Mouse (Mus musculus): ENCODE results near the gene Cops7b. TPM values are rescaled to one million over a fixed set of nuclear protein-coding genes. Genes with fewer than 3 reads are reported as not detected.
A peak's percentile ranks its signal among the peaks of the same experiment; 100 is the strongest.

Cops7b gene
- polyA plus RNA-seq, 1 experiment from 2014 or later = 26.9 TPM

DNA sequence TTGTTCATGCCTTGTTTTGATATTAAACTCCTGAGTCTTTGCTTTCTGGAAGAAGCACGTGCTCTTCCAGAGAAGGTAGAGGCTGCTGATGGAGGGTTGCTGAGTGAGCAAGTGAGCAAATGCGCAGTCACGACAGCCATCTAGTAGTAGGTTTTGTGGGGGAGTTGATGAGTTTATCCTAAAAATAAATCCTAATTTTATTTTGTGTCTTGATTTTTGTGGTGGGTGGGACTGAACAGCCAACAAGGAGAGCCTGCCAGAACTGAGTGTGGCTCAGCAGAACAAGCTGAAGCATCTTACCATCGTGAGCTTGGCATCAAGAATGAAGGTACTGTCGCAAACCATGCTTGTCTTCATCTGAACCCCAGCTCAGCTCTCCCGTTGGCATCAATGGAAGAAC is 13.8 kb downstream of the Cops7b start:
- Histone ChIP-seq H3K9me3 (no peaks in the 10 kb centered on the region), H3K4me1 (no peaks in the 10 kb centered on the region), H3K27me3 (replicated peaks) (no peaks in the 10 kb centered on the region), H3K27ac (replicated peaks) (no peak overlapping the region), H3K9ac (no peak overlapping the region), H3K4me2 (no peak overlapping the region), H3K4me3 (no peak overlapping the region), H3K36me3 (peaks cover 96% of the 10 kb centered on the region)
- no peak for ATAC-seq (ENCODE audit: extremely low read depth, insufficient number of reproducible peaks, low FRiP score, low TSS enrichment)
- WGBS = 91% methylated on average over 6 of the region's 6 CpGs

DNA sequence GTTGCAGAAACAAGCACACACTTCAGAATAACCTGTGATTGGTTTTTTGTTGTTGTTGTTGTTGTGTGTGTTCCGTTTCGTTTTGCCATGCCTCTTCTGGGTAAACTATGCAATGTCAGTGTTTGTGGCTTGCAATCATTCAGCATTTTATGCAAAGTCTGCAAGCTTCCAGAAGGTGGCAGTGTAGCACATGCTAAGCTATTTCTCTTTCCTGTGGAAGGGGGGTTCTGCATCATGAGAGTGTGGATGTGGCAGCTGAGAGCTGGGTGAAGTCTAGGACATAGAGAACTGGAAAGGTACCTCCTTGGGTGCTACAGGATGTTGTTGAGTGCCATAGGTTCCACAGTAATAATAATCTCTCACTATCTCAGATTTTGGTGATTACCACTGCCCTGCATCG is 15.8 kb downstream of the Cops7b start:
- H3K4me3 ChIP-seq = no peak overlapping the region
- WGBS = 68% methylated on average over 3 of the region's 3 CpGs
- H3K36me3 ChIP-seq = peaks cover 96% of the 10 kb centered on the region
- no peak overlapping the region for H3K9ac ChIP-seq
- no peak for ATAC-seq (ENCODE audit: extremely low read depth, insufficient number of reproducible peaks, low FRiP score, low TSS enrichment)
- H3K27ac ChIP-seq (replicated peaks) = no peak overlapping the region
- H3K9me3 ChIP-seq = no peaks in the 10 kb centered on the region
- H3K27me3 ChIP-seq (replicated peaks) = no peaks in the 10 kb centered on the region
- no peak overlapping the region for H3K4me2 ChIP-seq
- no peaks in the 10 kb centered on the region for H3K4me1 ChIP-seq

DNA sequence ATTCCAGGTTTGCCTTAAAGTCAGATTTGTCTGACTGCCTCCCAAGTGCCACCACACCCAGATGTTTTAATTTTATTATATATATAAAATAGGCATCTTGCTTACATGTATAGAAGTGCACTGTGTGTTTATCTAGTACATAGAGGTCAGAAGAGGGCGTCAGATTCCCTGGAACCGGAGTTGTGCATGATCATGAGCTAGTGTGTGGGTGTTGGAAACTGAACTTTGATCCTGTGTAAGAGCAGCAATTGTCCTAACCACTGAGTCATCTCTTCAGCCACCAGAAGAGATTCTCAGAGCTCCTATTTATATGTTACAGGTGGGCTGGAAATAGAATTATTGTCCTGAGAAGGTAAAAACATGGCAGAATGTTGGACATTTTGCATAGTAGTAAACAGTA is 17.4 kb downstream of the Cops7b start:
- Histone ChIP-seq H3K4me2 (no peak overlapping the region), H3K36me3 (peaks cover 96% of the 10 kb centered on the region), H3K27ac (replicated peaks) (no peak overlapping the region), H3K4me3 (no peak overlapping the region), H3K27me3 (replicated peaks) (no peaks in the 10 kb centered on the region), H3K4me1 (no peaks in the 10 kb centered on the region), H3K9ac (no peak overlapping the region), H3K9me3 (no peaks in the 10 kb centered on the region)
- WGBS = 80% methylated on average over 2 of the region's 2 CpGs
- ATAC-seq (ENCODE audit: extremely low read depth, insufficient number of reproducible peaks, low FRiP score, low TSS enrichment) = no peak

DNA sequence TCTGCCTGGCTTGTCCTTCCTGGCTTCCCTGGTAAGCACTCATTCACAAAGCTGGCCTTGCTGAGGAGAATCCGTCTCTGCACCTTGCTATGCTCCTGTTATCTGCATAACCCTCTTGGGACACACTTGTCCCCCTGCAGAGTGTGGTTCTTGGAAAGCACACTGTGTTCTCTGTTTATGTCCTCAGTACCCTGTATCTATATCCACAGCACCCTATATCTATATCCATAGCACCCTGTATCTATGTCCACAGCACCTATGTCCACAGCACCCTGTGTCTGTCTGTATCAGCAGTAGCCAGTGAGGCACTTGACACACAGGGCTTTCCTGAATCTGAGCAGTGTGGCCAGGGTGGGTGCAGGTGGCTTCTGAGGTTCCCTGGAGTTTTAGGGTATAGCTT is 28.2 kb downstream of the Cops7b start:
- H3K27ac ChIP-seq (replicated peaks) = no peak overlapping the region
- peaks cover 46% of the 10 kb centered on the region for H3K36me3 ChIP-seq
- H3K9me3 ChIP-seq = no peaks in the 10 kb centered on the region
- WGBS = 46% methylated on average over 1 of the region's 1 CpGs
- no peaks in the 10 kb centered on the region for H3K4me1 ChIP-seq
- H3K9ac ChIP-seq = no peak overlapping the region
- no peaks in the 10 kb centered on the region for H3K27me3 ChIP-seq (replicated peaks)
- ATAC-seq (ENCODE audit: extremely low read depth, insufficient number of reproducible peaks, low FRiP score, low TSS enrichment) = no peak
- H3K4me3 ChIP-seq = no peak overlapping the region
- H3K4me2 ChIP-seq = no peak overlapping the region

DNA sequence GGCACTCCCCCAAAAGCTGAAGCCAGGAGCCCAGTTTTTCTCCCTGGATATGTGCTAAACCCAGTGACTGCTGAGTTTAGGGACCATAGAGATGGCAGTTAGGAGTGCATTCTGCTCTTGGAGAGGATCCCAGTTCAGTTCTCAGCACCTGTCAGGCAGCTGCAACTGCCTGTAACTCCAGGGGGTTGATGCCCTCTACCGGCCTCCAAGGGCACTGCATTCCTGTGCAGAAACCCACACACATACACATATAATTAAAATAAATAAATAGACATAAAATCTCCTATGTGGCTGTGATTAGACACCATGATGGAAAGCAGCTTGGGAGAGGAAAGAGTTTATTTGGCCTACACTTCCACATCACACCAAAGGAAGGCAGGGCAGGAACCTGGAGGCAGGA is 29.4 kb downstream of the Cops7b start:
- no peak for ATAC-seq (ENCODE audit: extremely low read depth, insufficient number of reproducible peaks, low FRiP score, low TSS enrichment)
- H3K36me3 ChIP-seq = peaks cover 36% of the 10 kb centered on the region
- no peak overlapping the region for H3K27ac ChIP-seq (replicated peaks)
- no peak overlapping the region for H3K4me2 ChIP-seq
- no peak overlapping the region for H3K4me3 ChIP-seq
- H3K9me3 ChIP-seq = no peaks in the 10 kb centered on the region
- no peaks in the 10 kb centered on the region for H3K4me1 ChIP-seq
- WGBS = 57% methylated on average over 1 of the region's 1 CpGs
- H3K27me3 ChIP-seq (replicated peaks) = no peaks in the 10 kb centered on the region
- H3K9ac ChIP-seq = no peak overlapping the region

- no peaks in the 10 kb centered on the region for H3K4me1 ChIP-seq
- no peak overlapping the region for H3K4me2 ChIP-seq
- H3K36me3 ChIP-seq = peaks cover 14% of the 10 kb centered on the region
- H3K4me3 ChIP-seq = no peak overlapping the region
- no peak overlapping the region for H3K27ac ChIP-seq (replicated peaks)
- no peaks in the 10 kb centered on the region for H3K27me3 ChIP-seq (replicated peaks)
- H3K9ac ChIP-seq = no peak overlapping the region
- H3K9me3 ChIP-seq = no peaks in the 10 kb centered on the region
- no peak for ATAC-seq (ENCODE audit: extremely low read depth, insufficient number of reproducible peaks, low FRiP score, low TSS enrichment)
Measured at GRCm38 (mm10) chr1:86614269-86614668, 31.6 kb downstream of the Cops7b start.

DNA sequence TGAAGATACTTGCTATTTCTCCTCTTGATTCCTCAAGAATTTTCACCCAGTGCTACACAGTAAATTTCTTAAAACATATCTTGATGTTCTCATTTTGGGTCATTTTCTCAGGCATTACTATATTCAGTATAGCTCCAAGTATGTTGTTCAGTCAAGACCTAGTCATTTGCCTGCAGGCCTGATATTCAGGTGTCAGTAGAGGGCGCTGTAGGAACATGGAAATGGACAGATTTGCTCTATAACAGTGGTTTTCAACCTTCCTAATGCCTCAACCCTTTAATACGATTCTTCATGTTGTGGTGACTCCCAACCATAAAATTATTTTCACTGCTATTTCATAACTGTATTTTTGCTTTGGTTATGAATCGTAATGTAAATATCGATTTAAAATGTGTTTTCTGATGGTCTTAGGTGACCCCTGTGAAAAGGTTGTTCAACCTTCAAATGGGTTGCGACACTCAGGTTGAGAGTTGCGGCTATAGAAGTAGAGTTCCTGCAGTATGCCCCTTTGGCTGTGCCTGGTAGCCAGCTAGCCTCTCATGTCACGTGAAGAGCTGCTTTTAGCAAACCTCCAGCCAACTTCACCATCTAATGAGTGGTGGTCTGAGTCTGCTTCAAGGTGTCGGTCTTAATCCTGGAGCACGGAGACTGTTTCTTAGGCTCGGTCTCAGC is 35.9 kb downstream of the Cops7b start:
- Histone ChIP-seq H3K4me3 (no peak overlapping the region), H3K27ac (replicated peaks) (no peak overlapping the region), H3K36me3 (no peaks in the 10 kb centered on the region), H3K4me2 (no peak overlapping the region), H3K27me3 (replicated peaks) (no peaks in the 10 kb centered on the region), H3K4me1 (peaks cover 7% of the 10 kb centered on the region; the same call in 1 of the 2 replicates), H3K9ac (no peak overlapping the region), H3K9me3 (no peaks in the 10 kb centered on the region)
- ATAC-seq (ENCODE audit: extremely low read depth, insufficient number of reproducible peaks, low FRiP score, low TSS enrichment) = no peak
- 51% methylated on average over 10 of the region's 10 CpGs for WGBS

- Histone ChIP-seq H3K4me1 (peaks cover 7% of the 10 kb centered on the region; the same call in 1 of the 2 replicates), H3K36me3 (no peaks in the 10 kb centered on the region), H3K9ac (no peak overlapping the region), H3K4me2 (no peak overlapping the region), H3K27me3 (replicated peaks) (no peaks in the 10 kb centered on the region), H3K27ac (replicated peaks) (no peak overlapping the region), H3K4me3 (no peak overlapping the region), H3K9me3 (no peaks in the 10 kb centered on the region)
- no peak for ATAC-seq (ENCODE audit: extremely low read depth, insufficient number of reproducible peaks, low FRiP score, low TSS enrichment)
- WGBS = 85% methylated on average over 2 of the region's 2 CpGs
Measured at GRCm38 (mm10) chr1:86622296-86622695, 39.6 kb downstream of the Cops7b start.

- Histone ChIP-seq H3K27me3 (replicated peaks) (no peaks in the 10 kb centered on the region), H3K9ac (no peak overlapping the region), H3K4me2 (peak overlapping the region; percentile 18; the same call in 1 of the 2 replicates), H3K9me3 (no peaks in the 10 kb centered on the region), H3K36me3 (no peaks in the 10 kb centered on the region), H3K4me1 (peaks cover 7% of the 10 kb centered on the region; the same call in 1 of the 2 replicates), H3K4me3 (no peak overlapping the region), H3K27ac (replicated peaks) (no peak overlapping the region)
- WGBS = 45% methylated on average over 16 of the region's 16 CpGs
- ATAC-seq (ENCODE audit: extremely low read depth, insufficient number of reproducible peaks, low FRiP score, low TSS enrichment) = no peak
Measured at GRCm38 (mm10) chr1:86623001-86624000, 40.6 kb downstream of the Cops7b start.

GRCm38 (mm10) chr1:86628270-86628669 is 45.6 kb downstream of the Cops7b start:
- Histone ChIP-seq H3K27ac (replicated peaks) (no peak overlapping the region), H3K36me3 (no peaks in the 10 kb centered on the region), H3K9ac (no peak overlapping the region), H3K4me3 (no peak overlapping the region), H3K4me2 (no peak overlapping the region), H3K9me3 (no peaks in the 10 kb centered on the region), H3K27me3 (replicated peaks) (no peaks in the 10 kb centered on the region), H3K4me1 (peaks cover 4% of the 10 kb centered on the region; the same call in 1 of the 2 replicates)
- no peak for ATAC-seq (ENCODE audit: extremely low read depth, insufficient number of reproducible peaks, low FRiP score, low TSS enrichment)
- 59% methylated on average over 3 of the region's 3 CpGs for WGBS

- no peak overlapping the region for H3K4me2 ChIP-seq
- ATAC-seq (ENCODE audit: extremely low read depth, insufficient number of reproducible peaks, low FRiP score, low TSS enrichment) = no peak
- no peak overlapping the region for H3K4me3 ChIP-seq
- no peaks in the 10 kb centered on the region for H3K36me3 ChIP-seq
- no peaks in the 10 kb centered on the region for H3K27me3 ChIP-seq (replicated peaks)
- no peak overlapping the region for H3K27ac ChIP-seq (replicated peaks)
- H3K9ac ChIP-seq = no peak overlapping the region
- no peaks in the 10 kb centered on the region for H3K4me1 ChIP-seq
- no peaks in the 10 kb centered on the region for H3K9me3 ChIP-seq
- 46% methylated on average over 4 of the region's 4 CpGs for WGBS
Measured at GRCm38 (mm10) chr1:86629936-86630335, 47.2 kb downstream of the Cops7b start.

Measured in heart, embryonic 13.5 days (tissue).